Mouse (Mus musculus) cortical plate, adult 2 months (tissue): ENCODE measurements around the gene Asb11.

Experiments
- CTCF ChIP-seq: fragments of 200-500 bp; IDR thresholded peaks from 2 replicates; pipeline ENCODE4 v1.5.1; 2011; ENCODE audit warnings: mild to moderate bottlenecking, control low read depth, low read length; ENCODE audit not compliant: insufficient read depth; ENCODE audit errors: extremely low read depth
- POLR2A ChIP-seq: fragments of 200-500 bp; IDR thresholded peaks from 2 replicates; pipeline ENCODE4 v1.6.1; 2011; ENCODE audit warnings: mild to moderate bottlenecking, low read length, control low read depth; ENCODE audit not compliant: insufficient read depth; ENCODE audit errors: extremely low read depth

DNA sequence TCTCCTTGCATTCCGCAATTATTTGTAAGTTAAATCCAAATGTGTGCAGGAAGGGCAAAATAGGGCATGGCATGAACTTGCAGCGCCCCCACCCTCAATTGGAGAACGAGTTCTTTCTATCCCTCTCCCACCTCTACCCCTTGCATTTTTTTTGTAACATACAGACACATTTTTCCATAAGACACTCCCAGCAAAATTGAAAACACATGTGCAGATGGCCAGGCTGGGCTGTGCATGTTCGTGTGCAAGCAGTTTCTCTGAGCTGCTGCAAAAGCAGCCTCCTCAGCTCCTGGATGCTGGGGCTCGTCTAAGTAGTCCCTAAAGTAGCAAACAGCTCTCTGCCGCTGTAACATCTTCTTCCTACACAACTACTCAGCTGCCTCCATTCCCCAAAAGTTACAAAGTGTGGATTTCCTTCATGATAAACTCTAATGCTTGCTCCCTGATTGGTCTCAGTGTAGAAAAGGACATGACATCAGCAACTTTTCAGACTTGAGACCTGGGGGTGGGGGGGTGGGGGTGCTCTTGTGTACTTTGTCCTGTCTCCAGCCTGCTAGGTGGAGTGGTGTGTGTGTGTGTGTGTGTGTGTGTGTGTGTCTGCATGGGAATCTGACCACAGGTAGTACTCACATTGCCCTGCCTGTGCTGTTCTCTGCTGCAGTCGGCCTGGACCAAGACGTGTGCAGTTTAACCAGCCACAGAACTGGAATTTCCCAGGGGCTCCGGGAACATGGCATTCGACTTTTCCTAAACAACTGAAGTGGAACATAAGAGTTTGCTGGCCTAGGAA, 69.1 kb downstream of the Asb11 start, which contains the start of gene Asb9:
- TF ChIP-seq CTCF (no peak), POLR2A (no peak)
